Mouse (Mus musculus) right cerebral cortex, postnatal 25 days (tissue): ENCODE measurements around the gene Afg1l.

Experiments
- DNase-seq: peaks from one replicate; pipeline ENCODE4 v3.0.0; 2022

Gene Afg1l

GRCm38 (mm10) chr10:42478341-42478720 lies at the start of gene Afg1l:
Gene Afg1l (minus strand): TSS chr10:42478565.
- DNase-seq = peak; percentile 92

- DNase-seq = no peak
These were observed 47.3 kb upstream of the Afg1l start for GRCm38 (mm10) chr10:42525682-42526081.

DNA sequence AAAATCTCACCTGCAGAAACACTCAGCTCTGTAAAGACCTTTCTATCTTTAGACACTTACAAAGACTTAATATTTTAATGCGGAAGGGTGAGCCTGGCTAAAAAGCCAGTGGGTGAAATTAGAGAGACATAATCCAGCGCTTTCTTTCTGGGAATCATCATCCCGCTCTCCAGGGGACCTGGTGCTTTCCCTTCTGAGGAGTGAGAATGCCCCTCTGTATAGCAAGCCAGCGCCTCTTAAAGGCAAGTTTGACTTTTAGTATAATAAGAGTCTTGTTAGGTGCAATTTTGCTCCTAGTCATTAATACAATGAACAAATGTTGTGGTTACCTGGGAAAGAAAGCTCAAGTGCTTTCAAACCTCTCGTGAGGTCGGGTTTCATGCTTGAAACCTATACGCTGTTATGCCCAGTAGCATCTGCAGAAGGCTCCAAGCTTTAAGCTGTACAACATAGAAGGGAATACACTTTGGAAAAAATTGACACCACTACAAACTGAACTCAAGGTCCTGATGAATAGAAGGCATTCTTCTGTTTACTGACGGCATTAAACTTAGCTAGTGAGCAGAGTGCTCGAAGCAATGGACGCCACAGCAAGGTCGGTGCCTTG lies 45.3 kb upstream of the Afg1l start:
- no peak for DNase-seq

DNA sequence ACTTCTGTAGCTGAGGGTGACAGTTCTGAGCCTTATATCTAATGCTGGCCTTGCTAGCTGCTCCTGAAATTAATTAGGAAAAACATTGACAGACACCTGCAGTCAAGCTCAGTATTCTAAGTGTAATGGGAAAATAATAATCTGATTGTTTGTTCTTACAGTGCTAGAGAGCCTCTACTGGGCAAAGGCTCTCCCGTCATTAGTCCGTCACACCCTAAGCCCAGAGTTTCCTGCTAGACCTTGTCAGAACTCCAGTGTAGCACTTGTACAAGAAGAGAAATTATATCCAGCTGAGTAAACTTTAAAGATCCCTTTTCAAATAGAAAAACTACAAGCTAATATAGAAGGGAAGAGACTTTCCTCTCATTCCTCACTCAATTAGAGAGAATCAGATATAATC lies 44.5 kb upstream of the Afg1l start:
- DNase-seq = no peak

- DNase-seq = no peak
These were observed 43.1 kb upstream of the Afg1l start for GRCm38 (mm10) chr10:42521315-42521981.

- no peak for DNase-seq
These were observed 40.0 kb upstream of the Afg1l start for GRCm38 (mm10) chr10:42518363-42518762.

DNA sequence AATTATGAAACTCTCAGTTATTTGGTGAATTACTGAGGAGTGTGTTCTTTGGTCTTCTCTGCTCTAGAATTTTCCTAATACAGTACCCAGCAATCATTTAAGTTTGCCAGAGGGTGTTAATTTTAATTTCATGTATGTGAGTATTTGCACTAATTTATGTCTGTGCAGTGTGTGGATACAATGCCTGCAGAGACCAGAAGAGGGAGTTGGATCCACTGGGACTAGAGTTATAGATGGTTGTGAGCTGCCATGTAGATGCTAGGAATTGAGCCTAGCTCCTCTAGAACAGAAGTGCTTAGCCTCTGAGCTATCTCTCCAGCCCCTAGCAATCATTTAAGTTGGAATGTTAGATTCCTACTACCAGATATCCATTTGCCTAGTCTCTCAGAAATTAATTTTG lies 35.8 kb upstream of the Afg1l start:
- DNase-seq = no peak

GRCm38 (mm10) chr10:42511184-42512135 lies 33.1 kb upstream of the Afg1l start:
- no peak for DNase-seq

- DNase-seq = no peak
These were observed 31.8 kb upstream of the Afg1l start for GRCm38 (mm10) chr10:42510141-42510540.

DNA sequence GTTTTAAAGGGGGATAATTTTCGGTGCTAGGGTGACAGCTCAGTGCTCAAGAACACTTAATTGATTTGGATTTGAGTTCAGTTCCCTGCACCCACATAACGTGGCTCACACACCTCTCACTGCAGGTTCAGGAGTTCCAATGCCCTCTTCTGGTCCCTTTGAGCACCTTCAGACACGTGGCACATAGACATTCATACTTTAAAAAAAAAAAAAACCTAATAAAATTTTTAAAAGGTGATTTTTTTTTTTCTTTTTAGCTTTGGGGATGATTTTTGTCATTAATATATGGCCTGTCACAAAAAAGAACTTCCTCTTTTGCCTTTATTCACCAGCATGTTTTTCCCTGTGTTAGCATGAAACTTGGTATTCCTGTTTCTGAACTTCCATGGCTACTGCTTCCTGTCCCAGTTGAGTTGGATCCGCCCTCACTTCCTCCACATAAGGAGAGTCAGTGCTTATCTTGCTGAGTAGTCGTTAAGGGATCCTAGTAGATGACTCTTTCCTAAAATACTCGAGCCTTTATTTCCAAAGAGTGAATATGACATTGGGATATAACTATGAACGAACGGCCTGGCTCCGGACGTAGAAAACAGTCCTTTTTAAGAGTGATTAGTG lies 25.8 kb upstream of the Afg1l start:
- DNase-seq = no peak

DNA sequence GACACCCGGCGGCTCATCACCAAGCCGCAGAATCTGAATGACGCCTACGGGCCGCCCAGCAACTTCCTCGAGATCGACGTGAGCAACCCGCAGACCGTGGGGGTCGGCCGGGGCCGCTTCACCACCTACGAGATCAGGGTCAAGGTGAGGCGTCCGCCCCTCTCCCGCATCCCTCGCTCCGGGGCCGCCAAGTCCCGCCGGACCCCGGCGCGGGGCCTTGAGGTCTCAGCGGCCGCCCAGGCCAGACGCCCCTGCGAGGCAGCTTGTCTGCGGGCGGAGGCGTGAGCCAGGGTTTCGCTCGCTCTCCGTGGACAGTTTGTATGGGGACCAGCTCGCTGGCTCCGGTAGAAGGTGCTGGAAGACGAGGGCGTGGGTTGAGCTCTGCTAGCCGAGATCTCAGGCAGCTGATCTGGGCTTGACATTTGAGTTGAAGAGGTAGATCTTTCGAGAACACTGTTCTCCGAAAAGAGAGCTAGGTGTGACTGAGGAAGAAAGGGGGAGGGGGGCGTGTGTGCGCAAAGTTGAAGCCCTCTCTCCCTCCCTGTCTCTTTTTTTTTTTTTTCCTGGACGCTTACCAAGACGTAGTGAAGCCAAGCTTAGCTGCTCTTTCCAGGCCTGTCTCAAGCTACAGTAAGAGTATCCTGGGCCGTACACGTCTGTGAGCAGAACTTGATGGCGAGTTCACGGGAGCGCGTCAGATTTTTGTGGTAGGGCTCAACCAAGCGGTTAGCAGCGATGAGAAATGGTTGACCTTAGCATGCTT lies 24.2 kb upstream of the Afg1l start:
- DNase-seq = peak; percentile 71

DNA sequence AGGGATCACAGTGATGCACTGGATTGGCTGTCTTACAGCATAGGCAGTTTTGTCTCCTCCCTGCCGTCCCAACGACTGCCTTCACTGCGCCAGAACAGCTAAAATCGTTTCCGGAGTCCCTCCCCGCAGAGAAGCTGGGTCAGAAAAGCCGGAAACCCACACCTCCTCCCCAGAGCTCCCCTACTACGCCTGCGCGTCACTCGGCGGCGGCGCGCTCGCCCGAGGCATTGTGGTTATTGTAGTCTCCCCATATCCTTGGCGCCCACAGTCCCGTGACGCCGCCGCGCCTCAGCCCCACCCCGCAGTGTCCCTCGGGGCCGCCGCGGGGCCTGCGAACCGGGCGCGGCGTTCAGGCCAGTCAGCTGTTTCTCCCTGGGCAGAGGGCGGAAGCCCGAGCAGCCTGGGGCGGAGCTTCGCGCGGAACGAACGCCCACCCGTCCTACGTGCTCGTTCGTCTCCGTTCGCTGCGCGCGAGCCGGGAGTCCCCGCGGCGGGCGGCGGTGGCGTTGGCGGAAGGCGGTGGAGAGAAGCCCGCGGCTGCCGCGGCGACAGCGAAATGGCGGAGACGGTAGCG lies 23.5 kb upstream of the Afg1l start, which contains the start of gene Snx3:
Gene Snx3, plus strand, starts transcription at position 256 of the 574 bp plus-strand sequence.
- peak; percentile 98 for DNase-seq

DNA sequence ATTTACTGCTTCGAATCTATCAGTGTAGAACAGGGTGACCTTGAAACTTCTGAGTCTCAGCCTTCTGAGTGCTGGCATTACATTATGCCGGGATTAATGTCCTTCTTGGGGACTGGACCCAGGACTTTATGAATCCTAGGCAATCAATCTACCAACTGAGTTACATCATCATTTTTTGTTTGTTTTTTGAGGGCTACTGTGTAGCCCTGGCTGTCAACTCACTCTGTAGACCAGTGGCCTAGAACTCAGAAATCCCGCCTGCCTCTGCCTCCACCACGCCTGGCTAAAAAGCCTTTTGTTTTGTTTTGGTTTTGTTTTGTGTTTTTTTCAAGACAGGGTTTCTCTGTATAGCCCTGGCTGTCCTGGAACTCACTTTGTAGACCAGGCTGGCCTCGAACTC lies 22.8 kb upstream of the Afg1l start:
- DNase-seq = no peak

DNA sequence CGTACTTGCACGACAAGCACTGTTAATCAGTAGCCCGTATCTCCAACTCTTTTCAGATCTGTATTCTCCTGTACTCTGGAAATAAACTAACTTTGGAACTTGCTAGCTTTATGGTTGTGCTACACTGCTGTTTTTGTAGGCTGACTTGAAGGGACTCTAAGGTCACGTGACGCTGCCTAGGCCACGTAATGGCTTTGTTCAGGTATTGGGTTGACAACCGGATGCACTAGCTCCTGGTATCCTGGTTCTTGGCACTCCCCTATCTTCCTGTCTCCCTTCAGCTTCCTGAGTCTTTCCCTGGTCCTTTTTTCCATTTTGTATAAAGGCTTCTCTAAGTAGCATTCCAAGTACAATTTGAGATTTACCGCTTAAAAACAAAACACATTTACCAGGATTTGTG lies 22.2 kb upstream of the Afg1l start:
- no peak for DNase-seq

- DNase-seq = no peak
These were observed 14.6 kb upstream of the Afg1l start for GRCm38 (mm10) chr10:42493000-42493399.

DNA sequence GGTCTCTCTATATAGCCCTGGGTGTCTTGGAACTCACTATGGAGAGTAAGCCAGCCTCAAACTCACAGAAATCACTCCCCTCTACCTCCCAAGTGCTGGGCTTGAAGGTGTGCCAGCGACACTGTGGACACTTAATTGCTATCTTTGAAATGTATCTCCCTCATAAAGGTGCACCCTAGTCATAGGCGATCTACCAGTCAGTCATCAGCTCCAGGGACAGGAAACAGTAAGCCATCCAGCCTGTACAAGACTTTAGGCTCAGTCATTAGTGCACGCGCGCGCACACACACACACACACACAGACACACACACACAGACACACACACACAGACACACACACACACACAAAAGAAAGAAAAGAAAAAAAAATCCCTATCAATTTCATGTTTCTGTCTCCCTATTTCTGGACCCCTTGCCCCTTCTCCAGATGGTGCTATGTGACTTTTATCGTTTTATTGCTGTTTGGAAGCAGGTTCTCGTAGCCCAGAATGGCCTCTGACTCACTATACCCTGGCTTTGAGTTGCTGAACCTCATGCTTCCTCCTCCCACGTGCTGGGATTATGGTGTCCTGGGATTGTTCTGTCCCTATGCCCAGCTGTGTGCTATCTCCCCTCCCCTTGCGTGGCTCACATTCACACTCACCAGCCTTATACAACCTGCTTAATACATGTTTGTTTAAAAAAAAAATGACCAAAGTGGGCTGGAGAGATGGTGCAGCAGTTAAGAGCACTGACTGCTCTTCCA lies 13.8 kb upstream of the Afg1l start:
- DNase-seq = no peak

DNA sequence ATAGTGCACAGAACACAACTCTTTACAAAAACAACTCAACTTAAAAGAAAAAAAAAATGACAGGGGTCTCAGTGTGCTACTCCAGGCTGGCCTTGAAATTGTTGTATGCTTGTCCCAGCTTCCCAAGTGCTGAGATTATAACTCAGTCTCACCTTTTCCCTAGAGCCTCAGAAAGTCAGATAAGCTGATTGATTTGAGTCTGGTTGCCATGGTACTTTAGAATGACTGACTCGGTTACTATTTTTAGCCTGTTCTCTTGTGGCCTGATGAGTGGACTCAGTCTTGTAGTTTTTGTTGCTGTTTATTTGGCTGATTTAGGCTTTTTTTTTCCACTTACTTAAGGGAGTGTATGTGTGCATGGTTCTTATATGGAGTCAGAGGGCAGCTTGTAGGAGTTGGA lies 12.8 kb upstream of the Afg1l start:
- DNase-seq = no peak

- DNase-seq = no peak
These were observed 10.4 kb upstream of the Afg1l start for GRCm38 (mm10) chr10:42488606-42489296.

- DNase-seq = no peak
These were observed 2.4 kb upstream of the Afg1l start for GRCm38 (mm10) chr10:42480719-42481118.

DNA sequence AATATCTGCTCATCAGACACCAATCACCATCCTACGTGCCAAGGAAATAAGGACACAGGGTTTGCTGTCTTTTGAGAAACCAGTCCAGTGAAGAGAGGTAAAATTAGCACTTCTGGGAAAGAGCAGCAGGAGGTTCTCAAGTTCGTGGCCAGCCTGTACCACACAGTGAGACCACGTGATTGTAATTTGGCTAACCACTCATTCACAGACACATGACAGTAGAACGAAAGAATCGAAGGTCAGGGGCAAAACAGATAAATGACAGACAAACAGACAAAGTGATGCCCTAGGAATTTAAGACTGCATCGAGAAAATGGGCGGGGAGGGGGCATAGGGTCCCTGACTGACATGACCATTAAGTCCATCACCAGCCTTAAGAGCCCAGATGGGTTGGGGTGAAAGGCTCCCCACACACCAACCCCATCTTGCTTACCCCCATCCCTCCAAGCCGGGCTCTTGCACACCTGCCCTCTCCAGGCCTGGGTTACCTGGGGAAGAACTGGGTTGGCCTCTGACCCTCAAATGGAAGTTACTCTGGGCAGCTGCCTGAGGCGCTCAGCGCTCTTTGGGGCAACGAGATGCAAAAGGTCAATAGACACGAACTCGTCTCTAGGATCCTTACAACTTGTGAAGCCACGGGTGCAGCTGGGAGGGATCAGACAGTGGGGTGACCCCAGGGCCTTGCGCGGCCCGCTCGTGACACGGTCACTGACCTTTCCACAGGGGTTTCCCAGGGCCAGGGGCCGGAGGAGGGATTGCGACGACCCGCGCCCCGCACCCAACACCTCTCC lies 620 bp downstream of the Afg1l start:
- DNase-seq = no peak
